Mouse (Mus musculus) adipocyte (in vitro differentiated cells): ENCODE measurements at regions not wholly inside any gene's neighbourhood (a gene's known extent, or its start where the extent isn't known, plus 50 kb on each side); places are given as distances from the start of the nearest gene placed in this dataset.

Experiments
- DNase-seq: peaks from one replicate; pipeline ENCODE4 v3.0.0-alpha.2; 2016; ENCODE audit warnings: low spot score

DNA sequence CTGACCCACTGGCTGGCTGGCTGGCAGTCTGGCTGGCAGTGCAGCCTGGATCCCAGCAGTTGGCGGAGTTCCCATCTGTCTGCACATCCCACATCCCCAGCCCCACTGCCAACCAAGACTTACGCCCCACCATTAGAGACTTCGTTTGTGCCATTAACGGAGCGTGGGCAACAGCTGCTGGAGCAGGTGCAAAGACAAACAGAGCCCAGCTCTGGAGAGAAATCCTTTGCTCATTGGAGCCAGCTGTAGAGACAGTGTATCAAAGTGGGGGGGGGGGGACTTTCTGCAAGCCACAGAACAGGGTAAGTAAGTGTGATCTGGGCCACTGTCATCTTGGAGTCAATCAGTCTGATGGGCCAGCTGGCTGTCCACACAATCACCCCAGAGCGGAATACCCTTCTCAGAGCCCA is 52.3 kb downstream of the Rplp1 start:
- no peak for DNase-seq

- DNase-seq: peak; percentile 63
These were observed 54.2 kb downstream of the Rplp1 start for GRCm38 (mm10) chr9:61860147-61860546.

GRCm38 (mm10) chr9:61859438-61859837 is 54.9 kb downstream of the Rplp1 start:
- no peak for DNase-seq

DNA sequence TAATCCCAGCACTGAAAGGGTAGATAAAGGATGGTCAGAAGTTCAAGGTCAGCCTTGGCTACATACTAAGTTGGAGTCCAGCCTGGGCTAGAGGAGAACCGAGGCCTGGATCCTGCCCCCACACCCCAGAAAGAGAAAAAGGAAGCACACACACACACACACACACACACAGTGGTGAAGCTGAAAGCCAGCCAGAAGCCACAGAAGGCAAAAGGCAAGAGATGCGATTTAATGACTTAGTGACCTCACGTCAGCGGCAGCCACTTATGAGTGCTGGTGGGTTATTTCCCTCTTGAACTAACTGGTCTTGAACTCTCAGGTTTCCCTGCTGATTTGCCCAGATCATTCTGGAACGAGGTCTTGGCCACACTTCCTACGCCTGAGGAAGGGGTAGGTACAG is 56.5 kb downstream of the Rplp1 start:
- DNase-seq: no peak

DNA sequence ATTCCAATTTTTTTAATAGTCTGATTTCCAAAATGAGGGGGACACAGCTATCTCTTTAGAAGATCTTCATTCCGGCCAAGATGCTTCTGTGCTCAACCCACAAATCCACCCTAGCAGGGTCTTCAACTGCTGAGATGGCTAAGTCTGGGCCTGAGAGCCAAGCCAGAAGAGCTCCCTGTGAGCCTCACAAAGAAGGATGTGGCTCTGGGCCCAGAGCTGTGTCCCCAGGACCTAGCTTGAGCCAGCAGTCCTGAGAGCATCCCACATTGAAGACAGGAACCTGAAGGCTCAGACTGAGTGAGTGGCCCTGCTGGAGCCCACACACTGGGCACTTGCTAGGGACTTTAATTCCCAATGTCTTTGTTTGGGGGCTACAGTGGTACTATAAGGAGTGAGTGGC is 57.7 kb downstream of the Rplp1 start:
- no peak for DNase-seq

- no peak for DNase-seq
These were observed 58.7 kb downstream of the Rplp1 start for GRCm38 (mm10) chr9:61855686-61856085.

DNA sequence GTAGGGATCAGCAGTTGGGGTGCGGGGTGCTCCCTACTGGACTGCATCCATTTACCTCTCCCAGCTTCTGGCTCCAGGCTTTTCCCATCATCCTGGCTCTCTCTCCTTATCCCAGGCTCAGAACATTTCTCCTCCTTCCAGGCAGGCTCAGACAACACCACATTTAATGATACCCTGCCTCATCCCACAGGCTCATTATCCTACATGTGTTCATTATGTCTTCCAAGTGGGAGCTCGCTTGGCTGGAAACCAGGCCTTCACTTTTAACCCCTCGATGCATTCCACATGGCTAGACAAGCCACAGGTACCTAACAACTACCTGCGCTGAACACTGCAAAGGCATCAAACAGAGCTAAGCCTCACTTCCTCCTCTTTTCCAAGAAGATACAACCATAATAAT is 60.5 kb downstream of the Rplp1 start:
- DNase-seq: no peak

GRCm38 (mm10) chr9:61851331-61851730 is 63.0 kb downstream of the Rplp1 start:
- no peak for DNase-seq

GRCm38 (mm10) chr9:61848401-61848800 is 65.9 kb downstream of the Rplp1 start:
- no peak for DNase-seq

GRCm38 (mm10) chr9:61847496-61847895 is 66.8 kb downstream of the Rplp1 start:
- DNase-seq: no peak

DNA sequence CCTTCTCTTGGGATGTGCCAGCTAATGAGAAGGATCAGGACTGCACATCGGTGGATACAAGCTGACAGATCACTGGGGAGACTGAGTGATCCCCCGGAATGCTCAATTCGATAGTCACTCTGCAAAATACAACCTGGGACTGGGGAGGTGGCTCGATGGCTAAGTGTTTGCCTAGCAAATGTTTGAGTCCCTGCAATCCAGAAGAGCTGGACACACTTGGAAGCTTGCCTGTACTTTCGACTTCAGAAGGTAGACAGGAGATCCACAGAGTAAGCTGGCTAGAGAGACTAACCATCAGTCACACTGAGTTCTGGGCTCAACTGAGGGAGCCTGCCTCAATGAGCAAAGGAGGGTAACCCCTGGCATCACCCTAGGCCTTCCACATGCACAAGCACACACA is 69.7 kb downstream of the Rplp1 start:
- no peak for DNase-seq

GRCm38 (mm10) chr9:61844141-61844540 is 70.2 kb downstream of the Rplp1 start:
- DNase-seq: no peak

DNA sequence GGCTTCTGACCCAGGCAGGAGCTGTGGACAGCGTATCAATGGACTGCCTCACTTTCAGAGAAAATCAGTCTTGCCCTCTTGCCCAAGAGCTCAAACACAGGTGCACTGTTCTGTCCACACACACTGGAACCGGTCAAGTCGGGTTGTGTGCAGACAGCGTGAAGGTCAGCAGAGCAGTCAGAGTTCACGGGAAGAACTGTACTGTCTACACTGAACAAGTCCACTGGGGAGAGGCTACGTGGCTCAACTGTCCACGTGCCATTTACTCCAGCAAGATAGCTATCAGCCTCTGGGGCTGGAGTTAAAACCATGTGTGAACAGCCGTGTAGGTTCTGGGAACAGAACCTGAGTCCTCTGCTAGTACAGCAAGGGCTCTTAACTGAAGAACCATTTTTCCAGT is 70.8 kb downstream of the Rplp1 start:
- no peak for DNase-seq

GRCm38 (mm10) chr9:61842384-61842783 is 72.0 kb downstream of the Rplp1 start:
- no peak for DNase-seq

DNA sequence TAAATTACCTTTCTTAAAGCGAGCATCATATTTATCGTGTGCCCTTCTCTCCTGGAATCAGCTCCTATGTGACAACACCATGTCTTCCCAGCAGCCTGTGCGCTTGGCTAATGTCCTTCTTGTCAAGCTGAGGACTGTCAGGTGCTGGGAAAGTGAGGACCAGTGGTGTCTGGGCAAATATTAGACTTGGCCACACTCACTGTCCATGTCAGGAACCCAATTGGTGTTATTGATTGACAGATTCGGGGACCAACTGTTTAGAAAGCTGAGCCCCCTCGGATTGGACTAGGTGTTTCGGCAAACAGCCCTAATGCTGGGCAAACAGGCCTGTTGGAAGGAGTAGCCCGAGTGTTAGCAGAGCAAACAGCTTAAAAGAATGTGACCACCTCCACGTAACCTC is 73.1 kb downstream of the Rplp1 start:
- DNase-seq: no peak

DNA sequence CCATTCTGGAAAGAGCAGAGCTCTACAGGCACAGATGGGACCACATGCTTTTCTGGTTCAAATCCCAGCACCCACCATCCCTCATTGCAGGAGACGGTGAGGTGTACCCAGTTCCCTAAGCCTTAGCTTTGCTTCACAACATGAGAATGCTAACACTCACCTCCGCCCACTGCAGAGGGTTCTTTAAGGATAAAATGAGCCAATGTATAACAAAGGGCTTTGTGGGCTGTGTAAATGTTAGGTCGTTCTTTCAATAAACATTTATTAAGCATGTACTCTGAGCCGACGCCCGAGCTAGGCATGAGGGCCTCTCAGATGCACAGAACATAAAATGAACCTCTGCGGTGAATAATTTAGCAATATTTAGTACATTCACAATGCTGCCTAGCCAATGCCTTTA is 74.0 kb downstream of the Rplp1 start:
- DNase-seq: no peak

DNA sequence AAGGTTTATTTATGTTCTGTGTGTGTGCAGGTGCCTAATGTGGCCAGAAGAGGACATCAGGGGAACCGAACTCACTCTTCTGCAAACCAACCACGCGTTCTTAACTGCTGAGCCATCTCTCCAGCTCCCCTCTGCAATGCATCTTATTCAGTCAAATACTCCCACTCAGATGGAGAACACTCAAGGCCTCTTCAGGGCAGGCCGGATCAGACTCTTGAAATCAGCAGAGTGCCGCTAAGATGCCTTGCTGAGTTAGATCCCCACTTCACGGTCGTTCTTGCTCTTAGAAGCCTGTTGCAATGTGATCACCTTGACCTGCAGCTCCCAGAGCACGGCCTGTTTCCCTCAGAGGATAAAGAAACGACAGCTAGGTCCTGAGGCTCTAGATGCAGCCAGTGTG is 81.1 kb downstream of the Rplp1 start:
- no peak for DNase-seq

DNA sequence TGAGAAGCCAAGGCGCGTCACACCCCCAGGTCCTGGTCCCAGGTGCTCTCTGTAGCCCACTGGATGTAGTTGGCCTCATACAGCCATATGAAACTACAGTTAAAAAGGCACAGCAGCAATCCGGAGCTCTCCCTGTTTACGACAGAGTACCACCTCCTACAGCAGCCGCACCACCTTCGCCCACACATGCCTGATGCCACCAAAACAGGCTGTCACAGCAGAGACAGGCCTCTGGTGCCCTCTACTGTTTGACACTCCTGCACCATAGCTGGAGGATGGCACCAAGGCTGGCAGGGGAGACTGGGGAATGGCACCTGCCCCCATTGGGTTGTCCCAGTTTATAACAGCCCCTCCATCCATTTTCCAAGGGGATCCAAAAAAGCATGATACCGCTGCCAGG is 84.1 kb downstream of the Rplp1 start:
- peak; percentile 62 for DNase-seq

GRCm38 (mm10) chr9:61829736-61830135 is 84.6 kb downstream of the Rplp1 start:
- DNase-seq: no peak

DNA sequence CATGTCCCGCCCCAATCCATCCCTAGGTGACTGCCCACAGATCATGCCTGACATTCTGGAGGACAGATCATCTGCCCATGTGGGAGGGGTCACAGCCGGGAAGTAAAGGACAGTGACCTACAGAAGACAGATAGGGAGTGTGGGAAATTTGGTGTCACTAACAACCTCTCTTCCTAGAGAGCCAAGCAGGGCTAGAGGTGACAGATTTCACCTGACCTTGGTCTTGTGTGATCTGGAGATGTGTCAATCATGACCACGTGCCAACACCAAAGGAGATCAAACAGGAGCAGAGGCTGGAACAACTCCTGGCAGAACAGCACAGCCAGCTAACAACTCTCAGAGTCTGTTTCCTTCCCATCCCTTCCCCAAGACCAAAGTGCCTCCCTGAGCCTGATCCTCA is 85.0 kb downstream of the Rplp1 start:
- DNase-seq: no peak

DNA sequence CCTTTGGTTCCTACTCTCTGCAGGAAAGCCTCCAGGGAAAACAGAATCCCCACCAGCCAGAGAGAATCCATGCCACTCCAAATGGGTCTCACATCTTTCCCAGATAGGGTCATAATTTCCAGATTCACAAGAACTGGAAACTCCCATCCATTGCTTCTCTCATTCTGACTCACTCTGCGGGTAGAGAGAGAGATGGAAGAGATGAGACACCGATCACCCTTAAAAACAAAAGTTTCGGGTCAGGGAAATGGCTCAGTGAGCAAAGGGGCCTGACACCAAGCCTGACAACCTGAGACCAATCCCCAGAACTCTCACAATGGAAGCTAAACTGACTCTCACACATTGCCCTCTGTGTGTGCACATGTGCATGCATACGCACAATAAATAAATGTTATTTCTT is 86.6 kb downstream of the Rplp1 start:
- no peak for DNase-seq

- no peak for DNase-seq
These were observed 87.3 kb downstream of the Rplp1 start for GRCm38 (mm10) chr9:61827014-61827413.

DNA sequence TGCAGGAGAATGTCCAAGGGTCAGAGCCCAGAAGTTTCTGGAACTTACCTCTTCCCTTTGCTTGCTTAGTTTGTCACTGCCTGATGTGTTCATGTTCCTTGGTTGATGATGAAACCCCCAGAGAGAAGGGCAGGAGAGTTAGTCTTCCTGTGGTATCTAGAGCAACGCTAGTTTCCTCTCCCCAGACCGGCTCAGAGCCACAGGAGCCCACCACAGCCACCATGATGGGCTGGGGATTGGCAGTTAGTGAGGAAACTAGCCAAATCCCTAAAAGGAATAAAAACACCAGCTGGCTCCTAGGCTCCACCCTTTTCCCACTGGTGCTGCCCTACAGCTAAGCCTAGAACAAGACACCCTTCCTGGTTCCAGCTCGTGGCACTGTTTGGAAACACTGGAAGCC is 87.9 kb downstream of the Rplp1 start:
- DNase-seq: no peak

GRCm38 (mm10) chr9:61825804-61826203 is 88.5 kb downstream of the Rplp1 start:
- DNase-seq: no peak

DNA sequence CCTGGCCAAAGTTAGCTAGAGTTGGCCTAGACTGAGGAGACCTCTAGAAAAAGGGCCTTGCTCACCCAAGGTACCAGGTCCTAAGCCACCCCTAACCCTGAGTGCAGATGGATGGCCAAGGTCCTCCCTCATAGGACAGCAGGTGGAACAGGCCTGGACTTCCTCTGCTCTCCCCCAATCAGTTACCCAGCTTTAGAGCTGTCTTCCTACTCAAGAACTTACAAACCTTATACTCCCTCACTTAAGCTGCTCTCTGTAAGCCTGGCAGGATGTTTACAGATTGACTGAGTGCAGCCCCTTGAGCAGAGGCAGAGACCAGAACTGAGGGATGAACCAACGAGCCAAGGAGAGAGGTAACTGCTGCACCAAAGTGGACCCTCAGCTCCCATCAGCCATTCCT is 94.5 kb downstream of the Rplp1 start:
- no peak for DNase-seq
